Mouse (Mus musculus): ENCODE data around the gene Syt5.

- TF ChIP-seq MAFK (IDR thresholded peaks at IDR 0.05; ENCODE audit: insufficient read depth, low read depth, low read length) (no peak), HCFC1 (IDR thresholded peaks at IDR 0.05; ENCODE audit: borderline replicate concordance, insufficient read depth, low read length) (no peak), ZNF384 (IDR thresholded peaks at IDR 0.05; ENCODE audit: low read depth, low read length) (no peak), CHD2 (IDR thresholded peaks at IDR 0.05; ENCODE audit: low read depth, low read length) (no peak), ZC3H11A (IDR thresholded peaks at IDR 0.05; ENCODE audit: borderline replicate concordance, low read depth, low read length) (no peak)
Measured at GRCm38 (mm10) chr7:4503858-4504257, 43.5 kb downstream of the Syt5 start.
